Mouse (Mus musculus) liver, embryonic 16.5 days (tissue): ENCODE data around the gene Cav3. TPM values are rescaled to one million over a fixed set of nuclear protein-coding genes. Genes with fewer than 3 reads are reported as not detected.

Experiments used
- ATAC-seq: fragments of 200-750 bp; cut with Nextera tagmentation; 2 replicates; pipeline ENCODE4 v1.8.0; 2017; ENCODE audit warnings: low read depth, mild to moderate bottlenecking, moderate number of reproducible peaks, moderate library complexity
- H3K27ac ChIP-seq: fragments of 300-500 bp; sonication (generic); 2 replicates; pipeline ENCODE4 v1.5.1; 2014; ENCODE audit warnings: mild to moderate bottlenecking, low read length
- H3K27me3 ChIP-seq: fragments of 300-500 bp; sonication (generic); 2 replicates; pipeline ENCODE4 v1.6.1; 2014; ENCODE audit warnings: low read depth, low read length, mixed read lengths; ENCODE audit not compliant: control insufficient read depth, insufficient read depth
- H3K36me3 ChIP-seq: fragments of 300-500 bp; sonication (generic); 2 replicates; pipeline ENCODE4 v1.6.1; 2014; ENCODE audit warnings: mild to moderate bottlenecking; ENCODE audit not compliant: control insufficient read depth, insufficient read depth
- H3K4me1 ChIP-seq: fragments of 300-500 bp; sonication (generic); 2 replicates; pipeline ENCODE4 v1.6.1; 2014; ENCODE audit warnings: low read depth, low read length, mixed read lengths; ENCODE audit not compliant: control insufficient read depth
- H3K4me2 ChIP-seq: fragments of 300-500 bp; sonication (generic); 2 replicates; pipeline ENCODE4 v1.6.1; 2014; ENCODE audit warnings: low read depth, low read length, mixed read lengths
- H3K4me3 ChIP-seq: fragments of 300-500 bp; sonication (generic); 2 replicates; pipeline ENCODE4 v1.5.1; 2014; ENCODE audit warnings: low read depth, mild to moderate bottlenecking, low read length
- H3K9ac ChIP-seq: fragments of 300-500 bp; sonication (generic); 2 replicates; pipeline ENCODE4 v1.6.1; 2014; ENCODE audit warnings: low read depth, low read length
- H3K9me3 ChIP-seq: fragments of 300-500 bp; sonication (generic); replicated peaks from 2 replicates; pipeline ENCODE4 v1.6.1; 2016; ENCODE audit warnings: low read length; ENCODE audit not compliant: control insufficient read depth
- WGBS: fragments of 180-500 bp; shearing (Covaris S2); extraction: QIAGEN DNeasy Blood & Tissue Kit; methylation state at CpG from one replicate; pipeline ENCODE4 v1.1.7; 2014; ENCODE audit not compliant: insufficient replicate concordance; 5-methylcytosine and 5-hydroxymethylcytosine counted together
- polyA plus RNA-seq: library from polyadenylated mRNA; unstranded; fragments of >200 nt; fragmentation: Nextera tagmentation; extraction: Ambion mirVana; gene quantifications from 2 replicates; pipeline ENCODE4 v1.2.1, GENCODE M21; 2015

The Cav3 gene
- polyA plus RNA-seq, 1 experiment from 2014 or later = 2.5 TPM

- no peaks in the 10 kb centered on the region for H3K36me3 ChIP-seq
- H3K27me3 ChIP-seq = peaks cover 33% of the 10 kb centered on the region
- H3K4me3 ChIP-seq = no peak overlapping the region
- H3K27ac ChIP-seq = no peak overlapping the region
- no peaks in the 10 kb centered on the region for H3K9me3 ChIP-seq
- H3K9ac ChIP-seq = no peak overlapping the region
- WGBS = 65% methylated on average over 8 of the region's 8 CpGs
- no peak overlapping the region for H3K4me2 ChIP-seq
- no peaks in the 10 kb centered on the region; the same call in 1 of the 2 replicates for H3K4me1 ChIP-seq
- no peak for ATAC-seq
Observed at GRCm38 (mm10) chr6:112491521-112491920, 32.2 kb downstream of the Cav3 start.

GRCm38 (mm10) chr6:112492656-112493055 is 33.4 kb downstream of the Cav3 start:
- Histone ChIP-seq H3K36me3 (no peaks in the 10 kb centered on the region), H3K4me3 (no peak overlapping the region), H3K9me3 (no peaks in the 10 kb centered on the region), H3K27me3 (peaks cover 32% of the 10 kb centered on the region), H3K27ac (no peak overlapping the region), H3K4me1 (no peaks in the 10 kb centered on the region; the same call in 1 of the 2 replicates), H3K9ac (no peak overlapping the region), H3K4me2 (no peak overlapping the region)
- no peak for ATAC-seq
- WGBS = 66% methylated on average over 6 of the region's 6 CpGs

GRCm38 (mm10) chr6:112493371-112493770 is 34.1 kb downstream of the Cav3 start:
- Histone ChIP-seq H3K36me3 (no peaks in the 10 kb centered on the region), H3K9me3 (no peaks in the 10 kb centered on the region), H3K4me3 (no peak overlapping the region), H3K4me1 (no peaks in the 10 kb centered on the region; the same call in 1 of the 2 replicates), H3K9ac (no peak overlapping the region), H3K27me3 (peaks cover 25% of the 10 kb centered on the region), H3K4me2 (no peak overlapping the region), H3K27ac (no peak overlapping the region)
- ATAC-seq = no peak
- 61% methylated on average over 9 of the region's 9 CpGs for WGBS

GRCm38 (mm10) chr6:112494620-112495081 is 35.3 kb downstream of the Cav3 start:
- Histone ChIP-seq H3K4me2 (no peak overlapping the region), H3K4me1 (no peaks in the 10 kb centered on the region; the same call in 1 of the 2 replicates), H3K4me3 (no peak overlapping the region), H3K27ac (no peak overlapping the region), H3K36me3 (no peaks in the 10 kb centered on the region), H3K9me3 (no peaks in the 10 kb centered on the region), H3K9ac (no peak overlapping the region), H3K27me3 (peaks cover 12% of the 10 kb centered on the region)
- 46% methylated on average over 10 of the region's 10 CpGs for WGBS
- no peak for ATAC-seq

GRCm38 (mm10) chr6:112495219-112495618 is 35.9 kb downstream of the Cav3 start:
- H3K4me1 ChIP-seq = no peaks in the 10 kb centered on the region; the same call in 1 of the 2 replicates
- 37% methylated on average over 4 of the region's 4 CpGs for WGBS
- ATAC-seq = no peak

GRCm38 (mm10) chr6:112496291-112497060 is 37.2 kb downstream of the Cav3 start:
- Histone ChIP-seq H3K36me3 (no peaks in the 10 kb centered on the region), H3K27ac (no peak overlapping the region), H3K4me1 (no peaks in the 10 kb centered on the region; the same call in 1 of the 2 replicates), H3K4me3 (no peak overlapping the region), H3K4me2 (no peak overlapping the region), H3K9me3 (no peaks in the 10 kb centered on the region), H3K27me3 (no peaks in the 10 kb centered on the region), H3K9ac (no peak overlapping the region)
- no peak for ATAC-seq
- WGBS = 50% methylated on average over 8 of the region's 8 CpGs

More at GRCm38 (mm10) chr6:112495219-112495618, 35.9 kb downstream of the Cav3 start:
- no peaks in the 10 kb centered on the region for H3K9me3 ChIP-seq
- H3K36me3 ChIP-seq = no peaks in the 10 kb centered on the region
- H3K27ac ChIP-seq = no peak overlapping the region
- peaks cover 6% of the 10 kb centered on the region for H3K27me3 ChIP-seq
- H3K4me3 ChIP-seq = no peak overlapping the region
- no peak overlapping the region for H3K9ac ChIP-seq
- H3K4me2 ChIP-seq = no peak overlapping the region

- Histone ChIP-seq H3K27ac (no peak overlapping the region), H3K36me3 (no peaks in the 10 kb centered on the region), H3K9ac (no peak overlapping the region), H3K4me1 (no peaks in the 10 kb centered on the region; the same call in 1 of the 2 replicates), H3K4me2 (no peak overlapping the region), H3K4me3 (no peak overlapping the region), H3K9me3 (no peaks in the 10 kb centered on the region), H3K27me3 (no peaks in the 10 kb centered on the region)
- no peak for ATAC-seq
- WGBS = 40% methylated on average over 2 of the region's 2 CpGs
Observed at GRCm38 (mm10) chr6:112497456-112497855, 38.2 kb downstream of the Cav3 start.

GRCm38 (mm10) chr6:112498716-112499115 is 39.4 kb downstream of the Cav3 start:
- 50% methylated on average over 3 of the region's 3 CpGs for WGBS
- no peak overlapping the region for H3K4me3 ChIP-seq
- H3K36me3 ChIP-seq = no peaks in the 10 kb centered on the region
- no peak overlapping the region for H3K27ac ChIP-seq
- no peak overlapping the region for H3K4me2 ChIP-seq
- ATAC-seq = peak; percentile 57; the same call in 1 of the 2 replicates
- no peaks in the 10 kb centered on the region; the same call in 1 of the 2 replicates for H3K4me1 ChIP-seq
- no peaks in the 10 kb centered on the region for H3K9me3 ChIP-seq
- no peak overlapping the region for H3K9ac ChIP-seq
- no peaks in the 10 kb centered on the region for H3K27me3 ChIP-seq

- whole genome bisulfite sequencing = 61% methylated on average over 2 of the region's 2 CpGs
- no peak overlapping the region for H3K27ac ChIP-seq
- no peak overlapping the region for H3K4me3 ChIP-seq
- no peak overlapping the region for H3K9ac ChIP-seq
- no peaks in the 10 kb centered on the region for H3K36me3 ChIP-seq
- H3K9me3 ChIP-seq = no peaks in the 10 kb centered on the region
- no peaks in the 10 kb centered on the region; the same call in 1 of the 2 replicates for H3K4me1 ChIP-seq
- ATAC-seq = peak; percentile 82
- no peak overlapping the region for H3K4me2 ChIP-seq
- H3K27me3 ChIP-seq = no peaks in the 10 kb centered on the region
Observed at GRCm38 (mm10) chr6:112499456-112499855, 40.2 kb downstream of the Cav3 start.
